Mouse (Mus musculus) hindbrain, embryonic 13.5 days (tissue): ENCODE measurements around the gene Efl1. TPM values are rescaled to one million over a fixed set of nuclear protein-coding genes. Genes with fewer than 3 reads are reported as not detected.
A peak's percentile ranks its signal among the peaks of the same experiment; 100 is the strongest.

Experiments
- ATAC-seq: fragments of 200-750 bp; cut with Nextera tagmentation; 2 replicates; pipeline ENCODE4 v1.8.0; 2017; ENCODE audit warnings: moderate TSS enrichment; ENCODE audit not compliant: low FRiP score
- H3K27ac ChIP-seq: fragments of 300-500 bp; sonication (generic); 2 replicates; pipeline ENCODE4 v1.5.1; 2015; ENCODE audit warnings: inconsistent platforms, mild to moderate bottlenecking, moderate library complexity
- H3K27me3 ChIP-seq: fragments of 300-500 bp; sonication (generic); 2 replicates; pipeline ENCODE4 v1.6.1; 2015; ENCODE audit warnings: mild to moderate bottlenecking, inconsistent platforms
- H3K36me3 ChIP-seq: fragments of 300-500 bp; sonication (generic); 2 replicates; pipeline ENCODE4 v1.6.1; 2015; ENCODE audit warnings: mild to moderate bottlenecking, inconsistent platforms
- H3K4me1 ChIP-seq: fragments of 300-500 bp; sonication (generic); replicated peaks from 2 replicates; pipeline ENCODE4 v1.6.1; 2015; ENCODE audit warnings: inconsistent platforms
- H3K4me2 ChIP-seq: fragments of 300-500 bp; sonication (generic); 2 replicates; pipeline ENCODE4 v1.6.1; 2015; ENCODE audit warnings: inconsistent platforms, mild to moderate bottlenecking, moderate library complexity
- H3K4me3 ChIP-seq: fragments of 300-500 bp; sonication (generic); 2 replicates; pipeline ENCODE4 v1.5.1; 2015; ENCODE audit warnings: mild to moderate bottlenecking, inconsistent platforms
- H3K9ac ChIP-seq: fragments of 300-500 bp; sonication (generic); 2 replicates; pipeline ENCODE4 v1.6.1; 2015; ENCODE audit warnings: mild to moderate bottlenecking, inconsistent platforms
- H3K9me3 ChIP-seq: fragments of 300-500 bp; sonication (generic); 2 replicates; pipeline ENCODE4 v1.6.1; 2016; ENCODE audit warnings: inconsistent platforms
- WGBS: fragments of 180-500 bp; shearing (Covaris S2); methylation state at CpG from one replicate; pipeline ENCODE4 v1.1.7; 2015; 5-methylcytosine and 5-hydroxymethylcytosine counted together
- polyA plus RNA-seq: library from polyadenylated mRNA; unstranded; fragments of >200 nt; fragmentation: Nextera tagmentation; extraction: Ambion mirVana; gene quantifications from 2 replicates; pipeline ENCODE4 v1.2.1, GENCODE M21; 2015

The Efl1 gene
- 22.4 and 22.9 TPM in 2 replicates for polyA plus RNA-seq

DNA sequence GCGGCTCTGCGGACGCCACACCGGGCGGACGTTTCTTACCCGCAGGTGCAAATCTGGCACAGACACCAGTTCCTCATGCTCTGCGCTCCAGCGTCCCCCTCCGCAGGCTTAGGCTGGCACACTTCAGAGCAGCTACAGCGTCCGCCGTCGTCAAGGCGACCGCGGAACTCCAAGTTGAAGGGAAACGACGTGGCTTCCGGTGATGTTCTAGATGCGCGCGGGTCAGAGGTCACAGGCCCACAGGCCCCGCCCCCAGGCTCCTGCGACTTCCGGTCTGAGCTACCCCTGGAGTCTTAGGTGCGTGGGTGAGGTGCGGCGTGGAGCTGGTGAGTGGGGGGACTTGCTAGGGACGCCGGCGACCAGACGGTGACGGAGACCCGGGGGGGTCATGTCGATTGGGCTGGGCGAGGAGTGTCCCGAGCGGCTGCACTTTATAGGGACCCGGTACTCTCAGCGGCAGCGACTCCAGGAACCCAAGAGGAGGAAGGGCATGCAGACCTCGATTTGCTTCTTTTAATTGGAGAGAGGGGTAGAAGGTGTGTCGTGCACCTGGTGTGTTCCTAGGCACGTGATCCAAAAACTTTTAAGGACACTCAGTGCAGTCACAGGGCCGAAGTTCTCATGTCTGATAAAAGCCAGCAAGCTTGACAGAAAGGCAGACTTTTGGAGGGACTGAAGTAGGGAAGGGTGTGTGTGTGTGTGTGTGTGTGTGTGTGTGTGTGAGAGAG lies at the start of gene Efl1, which contains the start of gene Saxo2:
Gene Efl1, plus strand, starts transcription at position 262 of the 728 bp plus-strand sequence.
Gene Saxo2, minus strand, starts transcription at position 176 of the 728 bp plus-strand sequence.
- under 1% methylated on average over 46 of the region's 46 CpGs for WGBS

DNA sequence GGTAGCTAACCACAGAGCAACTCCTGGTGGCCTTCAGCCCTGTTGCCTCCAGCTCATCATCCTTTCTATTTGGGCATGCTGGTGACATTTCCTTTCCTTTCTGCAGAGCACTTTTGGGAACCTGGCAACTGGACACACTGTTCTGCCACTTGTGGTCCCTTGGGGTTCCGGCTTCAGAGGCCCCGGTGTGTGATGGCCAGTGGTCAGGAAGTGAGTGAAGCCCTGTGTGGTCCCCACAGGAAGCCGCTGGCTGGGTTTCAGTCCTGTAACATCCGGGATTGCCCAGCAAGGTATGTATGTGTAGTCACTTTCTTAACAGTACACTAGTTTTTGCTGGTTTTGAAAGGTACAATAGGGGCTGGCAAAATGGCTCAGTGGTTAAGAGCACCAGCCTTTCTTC lies 46.4 kb upstream of the Efl1 start:
- Histone ChIP-seq H3K36me3 (no peaks in the 10 kb centered on the region), H3K4me3 (no peak overlapping the region), H3K9me3 (no peaks in the 10 kb centered on the region), H3K9ac (no peak overlapping the region), H3K4me1 (no peaks in the 10 kb centered on the region; the same call in 1 of the 2 replicates), H3K27me3 (no peaks in the 10 kb centered on the region), H3K4me2 (no peak overlapping the region), H3K27ac (no peak overlapping the region)
- 88% methylated on average over 4 of the region's 4 CpGs for WGBS
- no peak for ATAC-seq

More for the DNA sequence above, at the start of gene Efl1, which contains the start of gene Saxo2:
- H3K9me3 ChIP-seq, result no peaks in the 10 kb centered on the region
- H3K9ac ChIP-seq, result peak within 1 kb of the TSS; percentile 81
- H3K27ac ChIP-seq, result 0 out of 2 replicates have a peak within 1 kb of the TSS, but pooled peaks have one; percentile 30
- peak within 1 kb of the TSS; percentile 70 for H3K4me2 ChIP-seq
- ATAC-seq, result peak; percentile 99
- H3K4me1 ChIP-seq, result peaks cover 20% of the 10 kb centered on the region
- H3K36me3 ChIP-seq, result peaks cover 10% of the 10 kb centered on the region
- H3K4me3 ChIP-seq, result peak within 1 kb of the TSS; percentile 69
- H3K27me3 ChIP-seq, result 0 out of 2 replicates have a peak, but pooled peaks cover 2% of the 10 kb centered on the region

DNA sequence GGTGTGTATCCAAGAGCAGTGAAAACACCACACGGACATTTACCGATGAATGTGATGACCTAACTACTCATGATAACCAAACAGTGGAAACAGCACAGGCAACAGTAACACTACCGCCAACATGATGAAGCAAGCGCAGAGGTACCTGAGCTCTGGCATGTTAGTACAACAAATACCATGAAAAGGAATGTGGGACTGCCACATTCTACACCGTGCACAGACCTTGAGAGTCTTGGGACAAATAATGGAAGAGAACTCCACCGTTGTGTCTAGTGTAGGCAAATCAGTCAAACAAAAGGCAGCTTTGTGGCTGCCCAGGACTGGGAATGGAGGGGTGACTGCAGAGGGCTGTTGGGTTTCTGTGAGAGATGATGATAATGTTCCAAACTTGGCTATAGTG lies 43.0 kb upstream of the Efl1 start:
- no peak for ATAC-seq
- H3K4me3 ChIP-seq, result no peak overlapping the region
- no peaks in the 10 kb centered on the region for H3K27me3 ChIP-seq
- no peaks in the 10 kb centered on the region; the same call in 1 of the 2 replicates for H3K4me1 ChIP-seq
- H3K9ac ChIP-seq, result no peak overlapping the region
- no peak overlapping the region for H3K27ac ChIP-seq
- no peak overlapping the region for H3K4me2 ChIP-seq
- H3K9me3 ChIP-seq, result no peaks in the 10 kb centered on the region
- H3K36me3 ChIP-seq, result no peaks in the 10 kb centered on the region
- WGBS, result 86% methylated on average over 6 of the region's 6 CpGs

DNA sequence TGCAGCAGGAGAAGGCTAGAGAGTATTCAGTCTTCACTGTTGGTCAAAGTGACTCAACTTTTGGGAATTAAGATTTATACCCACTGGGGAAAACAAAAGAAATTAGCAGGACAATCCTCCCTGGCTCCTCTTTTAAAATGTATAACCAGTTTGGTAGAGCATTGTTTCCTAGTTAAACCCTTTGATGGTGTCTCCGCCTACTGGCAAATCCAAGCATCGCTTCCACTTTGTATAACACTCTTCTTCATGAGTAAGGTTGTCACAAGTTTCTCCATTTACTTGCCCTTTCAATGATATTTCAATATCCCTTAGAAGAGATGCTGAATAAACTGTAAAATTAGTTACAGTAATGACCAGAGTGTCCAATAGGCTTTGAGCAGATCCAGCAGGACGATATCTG lies 38.8 kb upstream of the Efl1 start:
- H3K4me3 ChIP-seq, result no peak overlapping the region
- H3K27ac ChIP-seq, result no peak overlapping the region
- no peaks in the 10 kb centered on the region for H3K36me3 ChIP-seq
- no peak overlapping the region for H3K9ac ChIP-seq
- H3K4me2 ChIP-seq, result no peak overlapping the region
- no peaks in the 10 kb centered on the region for H3K9me3 ChIP-seq
- H3K27me3 ChIP-seq, result no peaks in the 10 kb centered on the region
- no peaks in the 10 kb centered on the region for H3K4me1 ChIP-seq
- ATAC-seq, result no peak
- 75% methylated on average over 3 of the region's 3 CpGs for WGBS

DNA sequence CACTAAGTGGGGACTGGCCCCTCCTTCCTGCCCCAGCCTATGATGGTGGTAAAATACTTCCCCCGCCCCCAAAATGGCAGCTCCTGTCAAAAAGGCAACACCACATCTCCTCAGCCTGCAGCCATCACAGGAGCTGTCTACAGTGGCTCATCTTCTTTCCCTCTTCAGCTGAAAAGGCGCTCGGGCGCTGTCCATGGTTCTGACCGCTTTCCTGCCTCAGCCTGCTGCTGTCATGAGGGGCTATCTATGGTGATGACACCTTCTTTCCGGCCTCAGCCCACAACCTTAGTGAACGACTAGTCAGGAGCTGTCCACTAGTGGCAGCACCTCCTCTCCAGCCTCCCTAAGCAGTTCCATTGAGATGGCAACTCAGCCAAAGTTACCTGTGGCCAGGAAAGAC lies 23.1 kb upstream of the Efl1 start:
- 27% methylated on average over 7 of the region's 7 CpGs for WGBS

DNA sequence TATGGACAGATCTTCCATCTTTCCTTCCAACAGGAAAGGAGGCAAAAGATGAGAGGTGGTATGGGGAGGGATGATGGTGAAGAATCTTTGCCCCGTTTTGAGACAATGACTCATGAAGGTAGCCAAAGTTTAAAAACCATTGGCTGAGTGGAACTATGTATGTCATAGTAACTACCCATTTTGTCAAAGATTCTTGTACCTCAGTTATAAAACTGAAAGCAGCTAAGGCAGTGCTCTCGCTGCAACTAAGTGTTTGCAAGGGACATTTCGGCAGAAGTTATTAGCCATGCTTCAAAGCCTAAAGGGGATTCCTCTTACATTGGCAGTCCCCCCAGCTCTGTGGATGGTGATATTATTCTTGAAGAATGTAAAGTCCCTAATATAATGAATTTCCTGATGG lies 1.2 kb upstream of the Efl1 start:
- H3K4me2 ChIP-seq, result no peak overlapping the region
- no peak overlapping the region for H3K27ac ChIP-seq
- H3K9me3 ChIP-seq, result no peaks in the 10 kb centered on the region
- ATAC-seq, result no peak
- no peak overlapping the region for H3K9ac ChIP-seq
- peaks cover 20% of the 10 kb centered on the region for H3K4me1 ChIP-seq
- peaks cover 5% of the 10 kb centered on the region for H3K36me3 ChIP-seq
- 0 out of 2 replicates have a peak, but pooled peaks cover 2% of the 10 kb centered on the region for H3K27me3 ChIP-seq
- no peak overlapping the region for H3K4me3 ChIP-seq
- WGBS, result 86% methylated on average over 3 of the region's 3 CpGs

More for the DNA sequence above, 23.1 kb upstream of the Efl1 start:
- Histone ChIP-seq H3K36me3 (no peaks in the 10 kb centered on the region), H3K27me3 (no peaks in the 10 kb centered on the region), H3K4me1 (no peaks in the 10 kb centered on the region), H3K4me2 (no peak overlapping the region), H3K9ac (no peak overlapping the region), H3K27ac (no peak overlapping the region), H3K4me3 (no peak overlapping the region), H3K9me3 (no peaks in the 10 kb centered on the region)
- no peak for ATAC-seq

DNA sequence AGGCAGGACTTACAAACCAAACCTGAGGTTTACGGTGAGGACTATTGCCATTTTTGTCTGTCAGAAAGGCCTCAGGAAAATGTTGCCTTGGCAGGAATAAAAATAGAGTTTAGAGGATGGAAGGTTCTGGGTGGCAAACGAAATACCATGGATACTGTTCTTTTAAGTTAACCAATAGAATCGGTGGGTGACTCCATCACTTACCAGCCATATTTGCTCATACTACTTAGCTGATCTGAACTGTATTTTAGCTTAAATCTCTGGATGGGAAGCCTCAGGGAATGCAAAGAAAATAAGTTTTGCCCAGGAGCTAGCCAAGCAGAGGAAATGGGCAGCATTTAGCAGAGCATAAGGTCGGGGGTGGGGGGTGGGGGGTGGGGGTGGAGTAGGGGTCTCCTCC lies 505 bp upstream of the Efl1 start:
- Histone ChIP-seq H3K4me3 (peak overlapping the region; percentile 69), H3K9me3 (no peaks in the 10 kb centered on the region), H3K36me3 (peaks cover 7% of the 10 kb centered on the region), H3K9ac (peak overlapping the region; percentile 81), H3K27ac (no peak overlapping the region), H3K4me2 (peak overlapping the region; percentile 70), H3K27me3 (0 out of 2 replicates have a peak, but pooled peaks cover 2% of the 10 kb centered on the region), H3K4me1 (peaks cover 20% of the 10 kb centered on the region)
- no peak; the same call in 1 of the 2 replicates for ATAC-seq
- 37% methylated on average over 4 of the region's 4 CpGs for WGBS

DNA sequence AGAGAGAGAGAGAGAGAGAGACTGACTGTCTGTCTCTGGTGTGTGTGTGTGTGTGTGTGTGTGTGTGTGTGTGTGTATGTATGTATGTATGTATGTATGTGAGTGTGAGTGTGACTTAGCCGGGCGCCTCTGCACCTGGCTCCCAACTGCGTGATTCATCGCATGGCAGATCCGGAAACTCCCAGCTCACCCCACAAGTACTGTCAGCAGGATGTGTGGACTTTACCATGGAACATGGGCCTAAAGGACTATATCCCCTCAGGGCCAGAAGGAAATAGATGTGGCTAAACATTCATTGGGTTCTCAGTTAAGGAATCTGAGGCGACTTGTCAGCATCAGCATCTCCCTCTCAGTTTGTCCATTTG lies 649 bp downstream of the Efl1 start:
- peaks cover 20% of the 10 kb centered on the region for H3K4me1 ChIP-seq
- ATAC-seq, result no peak
- no peak overlapping the region for H3K27ac ChIP-seq
- peak overlapping the region; percentile 81 for H3K9ac ChIP-seq
- H3K27me3 ChIP-seq, result 0 out of 2 replicates have a peak, but pooled peaks cover 2% of the 10 kb centered on the region
- 21% methylated on average over 6 of the region's 6 CpGs for WGBS
- H3K4me2 ChIP-seq, result peak overlapping the region; percentile 70
- H3K4me3 ChIP-seq, result peak overlapping the region; percentile 69
- peaks cover 10% of the 10 kb centered on the region for H3K36me3 ChIP-seq
- no peaks in the 10 kb centered on the region for H3K9me3 ChIP-seq

DNA sequence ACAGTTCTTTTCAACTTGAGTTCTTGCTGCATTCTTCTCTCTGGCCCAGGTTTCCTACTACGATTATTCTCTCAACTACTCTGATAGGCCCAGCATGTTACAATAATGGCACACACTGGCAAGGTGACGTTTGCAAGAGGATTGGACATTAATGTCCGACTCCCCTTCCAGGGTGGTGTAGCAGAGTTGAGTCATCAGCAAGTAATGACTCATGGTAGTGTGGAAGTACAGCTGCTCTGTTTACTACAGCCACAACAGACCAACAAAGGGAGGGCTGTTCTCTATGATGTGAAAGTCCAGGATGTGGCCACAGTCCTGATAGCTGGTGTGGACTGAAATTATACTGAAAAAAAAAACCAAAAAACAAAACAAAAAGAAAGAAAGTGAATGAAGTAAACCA lies 16.2 kb downstream of the Efl1 start:
- H3K4me3 ChIP-seq, result no peak overlapping the region
- H3K9me3 ChIP-seq, result 0 out of 2 replicates have a peak, but pooled peaks cover 4% of the 10 kb centered on the region
- H3K27me3 ChIP-seq, result no peaks in the 10 kb centered on the region
- peaks cover 60% of the 10 kb centered on the region for H3K36me3 ChIP-seq
- ATAC-seq, result no peak
- WGBS, result 95% methylated on average over 3 of the region's 3 CpGs
- H3K4me2 ChIP-seq, result no peak overlapping the region
- no peak overlapping the region for H3K9ac ChIP-seq
- H3K4me1 ChIP-seq, result no peaks in the 10 kb centered on the region
- no peak overlapping the region for H3K27ac ChIP-seq

DNA sequence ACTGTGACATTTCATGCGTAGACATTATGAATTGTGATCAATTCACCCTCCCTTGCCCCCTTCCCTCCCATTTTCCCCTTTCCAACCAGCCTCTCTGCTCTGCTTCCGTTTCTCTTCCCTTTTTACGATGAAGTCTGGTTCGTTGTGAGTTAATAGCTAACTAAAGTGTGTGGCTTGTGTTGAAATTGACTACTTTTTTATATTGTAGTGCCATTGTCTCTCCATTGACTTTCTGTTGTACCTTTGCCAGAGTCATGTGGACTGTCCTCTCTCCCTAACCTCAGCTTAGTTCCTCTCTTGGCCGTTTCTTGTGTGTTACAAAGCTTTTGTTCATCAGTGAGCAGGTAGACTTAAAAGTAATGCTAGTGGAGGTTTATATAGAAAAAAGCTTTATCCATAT lies 27.6 kb downstream of the Efl1 start:
- 87% methylated on average over 5 of the region's 5 CpGs for whole genome bisulfite sequencing
- no peaks in the 10 kb centered on the region for H3K9me3 ChIP-seq
- H3K4me3 ChIP-seq, result no peak overlapping the region
- peaks cover 53% of the 10 kb centered on the region for H3K36me3 ChIP-seq
- H3K27me3 ChIP-seq, result no peaks in the 10 kb centered on the region
- no peak for ATAC-seq
- no peak overlapping the region for H3K4me2 ChIP-seq
- no peaks in the 10 kb centered on the region for H3K4me1 ChIP-seq
- no peak overlapping the region for H3K9ac ChIP-seq
- no peak overlapping the region for H3K27ac ChIP-seq

DNA sequence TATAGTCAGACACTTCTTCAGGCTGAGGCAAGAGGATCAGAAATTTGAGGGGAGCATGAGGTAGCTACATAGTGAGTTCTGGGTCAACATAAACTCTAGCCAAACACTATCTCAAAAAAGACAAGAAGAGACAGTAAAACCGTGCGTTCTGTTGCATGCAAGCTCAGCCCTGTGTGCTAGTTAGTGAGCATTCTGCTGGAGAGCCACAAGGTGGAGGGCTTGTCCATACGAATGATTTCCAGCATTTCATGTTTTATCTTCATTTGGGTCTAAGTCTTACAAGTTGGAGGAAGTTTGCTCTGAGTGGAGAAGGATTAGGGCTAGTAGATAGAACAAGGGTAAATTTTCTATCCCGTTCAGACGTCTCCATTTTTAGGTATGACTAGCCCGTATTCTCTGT lies 28.4 kb downstream of the Efl1 start:
- Histone ChIP-seq H3K4me2 (no peak overlapping the region), H3K9ac (no peak overlapping the region), H3K27me3 (no peaks in the 10 kb centered on the region), H3K27ac (no peak overlapping the region), H3K4me1 (no peaks in the 10 kb centered on the region), H3K9me3 (no peaks in the 10 kb centered on the region), H3K36me3 (peaks cover 54% of the 10 kb centered on the region), H3K4me3 (no peak overlapping the region)
- ATAC-seq, result no peak
- 91% methylated on average over 6 of the region's 6 CpGs for WGBS

DNA sequence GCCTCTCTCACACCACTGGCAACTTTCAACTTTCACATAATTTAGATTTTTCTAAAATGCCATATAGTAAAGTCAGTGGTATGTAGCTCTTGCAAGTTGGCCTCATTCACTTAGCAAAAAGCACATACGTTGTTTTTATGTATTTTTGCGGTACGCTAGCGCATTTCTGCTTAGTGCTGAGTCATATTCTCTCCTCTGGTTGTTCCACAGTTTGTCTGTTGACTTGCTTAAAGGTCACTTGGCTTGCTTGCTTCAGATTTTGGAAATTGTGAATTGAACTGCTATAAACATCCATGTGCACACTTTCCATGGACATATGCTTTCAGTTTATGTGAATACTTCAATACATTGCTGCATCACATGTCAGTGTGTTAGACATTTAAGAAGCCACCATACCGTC lies 31.5 kb downstream of the Efl1 start:
- Histone ChIP-seq H3K4me3 (no peak overlapping the region), H3K27me3 (no peaks in the 10 kb centered on the region), H3K9me3 (no peaks in the 10 kb centered on the region), H3K36me3 (peaks cover 47% of the 10 kb centered on the region), H3K4me1 (no peaks in the 10 kb centered on the region), H3K4me2 (no peak overlapping the region), H3K27ac (no peak overlapping the region), H3K9ac (no peak overlapping the region)
- ATAC-seq, result no peak
- WGBS, result 93% methylated on average over 5 of the region's 5 CpGs

DNA sequence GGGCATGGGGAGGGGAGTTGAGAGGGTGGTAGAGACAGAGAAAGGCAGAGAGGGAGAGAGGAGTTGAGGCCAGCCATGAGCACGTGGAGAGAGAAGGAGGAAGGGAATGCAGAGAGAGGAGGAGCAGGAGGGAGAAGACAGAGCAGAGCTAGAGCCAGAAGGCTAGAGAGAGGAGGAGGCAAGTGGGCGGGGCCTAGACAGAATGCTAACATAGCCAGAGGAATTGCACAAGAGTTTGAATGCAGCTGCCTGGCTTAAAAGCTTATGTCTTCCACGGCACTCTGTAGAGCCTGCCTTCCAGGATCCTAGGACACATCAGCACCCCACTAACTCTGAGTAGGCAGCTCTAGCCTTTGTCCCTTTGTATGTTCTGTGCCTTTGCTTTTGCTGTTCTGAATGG lies 40.3 kb downstream of the Efl1 start:
- no peaks in the 10 kb centered on the region for H3K27me3 ChIP-seq

More for the DNA sequence above, 40.3 kb downstream of the Efl1 start:
- Histone ChIP-seq H3K4me3 (no peak overlapping the region), H3K9me3 (no peaks in the 10 kb centered on the region), H3K27ac (no peak overlapping the region), H3K4me1 (no peaks in the 10 kb centered on the region), H3K9ac (no peak overlapping the region), H3K36me3 (peaks cover 49% of the 10 kb centered on the region), H3K4me2 (no peak overlapping the region)
- 59% methylated on average over 3 of the region's 3 CpGs for WGBS
- no peak for ATAC-seq
